Mouse (Mus musculus) midbrain, embryonic 11.5 days (tissue): ENCODE measurements at regions not wholly inside any gene's neighbourhood (a gene's known extent, or its start where the extent isn't known, plus 50 kb on each side); places are given as distances from the start of the nearest gene placed in this dataset.

Experiments used
- ATAC-seq: fragments of 200-750 bp; cut with Nextera tagmentation; 2 replicates; pipeline ENCODE4 v1.8.0; 2017; ENCODE audit warnings: moderate TSS enrichment, moderate library complexity; ENCODE audit not compliant: low FRiP score
- DNase-seq: peaks from one replicate; pipeline ENCODE4 v3.0.0; 2015; ENCODE audit warnings: low spot score; ENCODE audit errors: missing footprints
- H3K27ac ChIP-seq: fragments of 300-500 bp; sonication (generic); 2 replicates; pipeline ENCODE4 v1.5.1; 2014; ENCODE audit warnings: low read depth, low read length
- H3K27me3 ChIP-seq: fragments of 300-500 bp; sonication (generic); 2 replicates; pipeline ENCODE4 v1.6.1; 2014; ENCODE audit warnings: mild to moderate bottlenecking, low read length, moderate library complexity, mixed read lengths; ENCODE audit not compliant: control insufficient read depth, insufficient read depth
- H3K36me3 ChIP-seq: fragments of 300-500 bp; sonication (generic); 2 replicates; pipeline ENCODE4 v1.6.1; 2014; ENCODE audit warnings: mild to moderate bottlenecking, low read length, moderate library complexity, mixed read lengths; ENCODE audit not compliant: control insufficient read depth, insufficient read depth
- H3K4me1 ChIP-seq: fragments of 300-500 bp; sonication (generic); 2 replicates; pipeline ENCODE4 v1.6.1; 2014; ENCODE audit warnings: low read length; ENCODE audit not compliant: control insufficient read depth, insufficient read depth
- H3K4me2 ChIP-seq: fragments of 300-500 bp; sonication (generic); 2 replicates; pipeline ENCODE4 v1.6.1; 2014; ENCODE audit warnings: mild to moderate bottlenecking, moderate library complexity
- H3K4me3 ChIP-seq: fragments of 300-500 bp; sonication (generic); 2 replicates; pipeline ENCODE4 v1.5.1; 2014; ENCODE audit warnings: low read depth, low read length
- H3K9ac ChIP-seq: fragments of 300-500 bp; sonication (generic); 2 replicates; pipeline ENCODE4 v1.6.1; 2014; ENCODE audit warnings: low read length
- H3K9me3 ChIP-seq: fragments of 300-500 bp; sonication (generic); 2 replicates; pipeline ENCODE4 v1.6.1; 2016; ENCODE audit warnings: low read length; ENCODE audit not compliant: control insufficient read depth
- WGBS: fragments of 180-500 bp; shearing (Covaris S2); extraction: QIAGEN DNeasy Blood & Tissue Kit; methylation state at CpG from one replicate; pipeline ENCODE4 v1.1.7; 2014; 5-methylcytosine and 5-hydroxymethylcytosine counted together

- no peaks in the 10 kb centered on the region for H3K27me3 ChIP-seq
- H3K9ac ChIP-seq, result no peak overlapping the region
- H3K36me3 ChIP-seq, result no peaks in the 10 kb centered on the region
- no peak for DNase-seq
- 88% methylated on average over 5 of the region's 5 CpGs for WGBS
- no peak for ATAC-seq
- no peak overlapping the region for H3K4me3 ChIP-seq
- no peak overlapping the region for H3K4me2 ChIP-seq
- H3K4me1 ChIP-seq, result no peaks in the 10 kb centered on the region
- no peak overlapping the region for H3K27ac ChIP-seq
- H3K9me3 ChIP-seq, result no peaks in the 10 kb centered on the region
These were observed 117.9 kb downstream of the Rpap3 start for GRCm38 (mm10) chr15:97587571-97588205.

GRCm38 (mm10) chr15:97581724-97582154 lies 123.9 kb downstream of the Rpap3 start:
- Histone ChIP-seq H3K9me3 (no peaks in the 10 kb centered on the region), H3K4me1 (no peaks in the 10 kb centered on the region), H3K36me3 (no peaks in the 10 kb centered on the region), H3K4me3 (no peak overlapping the region), H3K4me2 (no peak overlapping the region), H3K27me3 (no peaks in the 10 kb centered on the region), H3K27ac (no peak overlapping the region), H3K9ac (no peak overlapping the region)
- peak; percentile 81 for ATAC-seq
- peak; percentile 90 for DNase-seq
- WGBS, result 20% methylated on average over 13 of the region's 13 CpGs

GRCm38 (mm10) chr15:97580726-97581125 lies 124.9 kb downstream of the Rpap3 start:
- Histone ChIP-seq H3K4me2 (no peak overlapping the region), H3K27me3 (no peaks in the 10 kb centered on the region), H3K9ac (no peak overlapping the region), H3K9me3 (no peaks in the 10 kb centered on the region), H3K27ac (no peak overlapping the region), H3K4me1 (no peaks in the 10 kb centered on the region), H3K4me3 (no peak overlapping the region), H3K36me3 (no peaks in the 10 kb centered on the region)
- ATAC-seq (no peak), DNase-seq (no peak)
- 86% methylated on average over 6 of the region's 6 CpGs for WGBS

GRCm38 (mm10) chr15:97578046-97578445 lies 127.6 kb downstream of the Rpap3 start:
- Histone ChIP-seq H3K9ac (no peak overlapping the region), H3K4me1 (peaks cover 2% of the 10 kb centered on the region; the same call in 1 of the 2 replicates), H3K36me3 (no peaks in the 10 kb centered on the region), H3K4me2 (no peak overlapping the region), H3K27me3 (no peaks in the 10 kb centered on the region), H3K9me3 (no peaks in the 10 kb centered on the region), H3K4me3 (no peak overlapping the region), H3K27ac (no peak overlapping the region)
- no peak for ATAC-seq
- 92% methylated on average over 3 of the region's 3 CpGs for WGBS
- DNase-seq, result no peak

GRCm38 (mm10) chr15:97577196-97577595 lies 128.4 kb downstream of the Rpap3 start:
- no peak overlapping the region for H3K9ac ChIP-seq
- no peak overlapping the region for H3K4me3 ChIP-seq
- no peaks in the 10 kb centered on the region for H3K27me3 ChIP-seq
- DNase-seq (no peak), ATAC-seq (no peak)
- WGBS, result 84% methylated on average over 8 of the region's 8 CpGs
- H3K36me3 ChIP-seq, result no peaks in the 10 kb centered on the region
- peaks cover 2% of the 10 kb centered on the region; the same call in 1 of the 2 replicates for H3K4me1 ChIP-seq
- no peak overlapping the region for H3K4me2 ChIP-seq
- H3K9me3 ChIP-seq, result no peaks in the 10 kb centered on the region
- H3K27ac ChIP-seq, result no peak overlapping the region

DNA sequence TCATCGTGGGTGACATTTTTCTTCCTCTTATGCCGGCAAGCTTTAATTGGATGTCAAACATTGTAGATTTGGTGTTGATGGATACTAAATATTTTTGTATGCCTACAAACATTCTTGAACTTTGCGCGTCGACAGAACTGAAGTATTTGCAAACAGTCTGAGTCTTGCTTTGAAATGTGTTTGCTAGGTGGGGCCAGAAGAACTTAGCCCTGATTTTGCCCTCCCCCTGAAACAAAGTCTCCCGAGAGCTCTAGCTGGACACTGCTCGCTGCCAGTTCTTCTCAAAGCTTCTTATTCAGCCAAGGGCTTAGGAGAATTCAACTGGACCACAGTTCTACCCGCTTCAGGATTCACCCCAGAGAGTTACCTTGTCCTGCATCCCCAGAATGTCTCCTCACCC lies 133.0 kb downstream of the Rpap3 start:
- H3K4me2 ChIP-seq, result no peak overlapping the region
- no peak overlapping the region for H3K27ac ChIP-seq
- DNase-seq (no peak), ATAC-seq (no peak)
- 89% methylated on average over 8 of the region's 8 CpGs for WGBS
- peaks cover 2% of the 10 kb centered on the region; the same call in 1 of the 2 replicates for H3K4me1 ChIP-seq
- H3K9ac ChIP-seq, result no peak overlapping the region
- H3K27me3 ChIP-seq, result no peaks in the 10 kb centered on the region
- no peaks in the 10 kb centered on the region for H3K36me3 ChIP-seq
- H3K9me3 ChIP-seq, result no peaks in the 10 kb centered on the region
- no peak overlapping the region for H3K4me3 ChIP-seq

DNA sequence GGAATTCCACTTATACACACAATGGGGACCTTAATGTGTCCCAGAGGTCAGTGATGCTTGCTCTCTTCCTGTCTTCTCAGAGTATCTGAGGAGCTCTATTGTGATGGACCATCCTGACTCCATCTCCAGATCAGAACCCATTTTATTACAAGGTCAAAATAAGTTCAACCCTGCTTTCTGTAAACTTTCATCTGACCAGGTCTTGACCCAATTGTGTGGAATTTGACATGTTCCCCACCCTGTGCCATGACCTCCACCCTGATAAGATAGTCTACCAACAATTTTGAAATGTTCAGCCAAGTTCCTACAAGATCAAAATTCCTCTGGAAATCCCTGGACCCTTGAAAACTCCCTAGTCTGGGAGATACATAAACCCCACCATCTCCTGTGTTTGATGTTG lies 133.7 kb downstream of the Rpap3 start:
- Histone ChIP-seq H3K9ac (no peak overlapping the region), H3K4me2 (no peak overlapping the region)
- no peak for ATAC-seq

DNA sequence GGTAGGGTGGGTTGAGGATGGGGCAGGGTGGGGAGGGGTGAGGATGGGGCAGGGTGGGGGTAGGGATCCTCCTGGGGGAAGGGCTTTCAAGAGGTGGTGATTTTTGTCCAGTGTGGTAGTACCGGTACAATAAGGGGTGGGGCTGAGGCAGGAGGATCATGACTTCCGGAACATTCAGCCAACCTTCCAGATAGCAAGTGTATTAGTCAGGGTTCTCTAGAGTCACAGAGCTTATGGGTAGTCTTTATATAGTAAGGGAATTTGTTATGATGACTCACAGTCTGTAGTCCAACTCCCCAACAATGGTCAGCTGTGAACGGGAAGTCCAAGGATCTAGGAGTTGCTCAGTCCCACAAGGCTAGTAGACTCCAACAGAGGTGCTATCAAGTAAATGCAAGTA lies 145.5 kb downstream of the Rpap3 start:
- no peak for DNase-seq
- Histone ChIP-seq H3K4me1 (no peaks in the 10 kb centered on the region), H3K27ac (no peak overlapping the region), H3K27me3 (no peaks in the 10 kb centered on the region), H3K9ac (no peak overlapping the region), H3K36me3 (no peaks in the 10 kb centered on the region), H3K9me3 (no peaks in the 10 kb centered on the region; the same call in 1 of the 2 replicates), H3K4me2 (no peak overlapping the region), H3K4me3 (no peak overlapping the region)
- 96% methylated on average over 3 of the region's 3 CpGs for WGBS
- ATAC-seq, result no peak

More for the DNA sequence above, 133.7 kb downstream of the Rpap3 start:
- Histone ChIP-seq H3K27me3 (no peaks in the 10 kb centered on the region), H3K4me1 (peaks cover 2% of the 10 kb centered on the region; the same call in 1 of the 2 replicates), H3K36me3 (no peaks in the 10 kb centered on the region), H3K9me3 (no peaks in the 10 kb centered on the region), H3K4me3 (no peak overlapping the region), H3K27ac (no peak overlapping the region)
- DNase-seq, result no peak

- ATAC-seq (no peak), DNase-seq (no peak)
- WGBS, result 87% methylated on average over 7 of the region's 7 CpGs
These were observed 146.9 kb downstream of the Rpap3 start for GRCm38 (mm10) chr15:97558725-97559124.

More at GRCm38 (mm10) chr15:97558725-97559124, 146.9 kb downstream of the Rpap3 start:
- H3K4me2 ChIP-seq, result no peak overlapping the region
- no peak overlapping the region for H3K4me3 ChIP-seq
- no peak overlapping the region for H3K9ac ChIP-seq
- no peaks in the 10 kb centered on the region for H3K4me1 ChIP-seq
- no peaks in the 10 kb centered on the region; the same call in 1 of the 2 replicates for H3K9me3 ChIP-seq
- H3K27me3 ChIP-seq, result no peaks in the 10 kb centered on the region
- no peak overlapping the region for H3K27ac ChIP-seq
- H3K36me3 ChIP-seq, result no peaks in the 10 kb centered on the region
